Mouse (Mus musculus): Measurements from ENCODE around the gene Stmn1.

DNA sequence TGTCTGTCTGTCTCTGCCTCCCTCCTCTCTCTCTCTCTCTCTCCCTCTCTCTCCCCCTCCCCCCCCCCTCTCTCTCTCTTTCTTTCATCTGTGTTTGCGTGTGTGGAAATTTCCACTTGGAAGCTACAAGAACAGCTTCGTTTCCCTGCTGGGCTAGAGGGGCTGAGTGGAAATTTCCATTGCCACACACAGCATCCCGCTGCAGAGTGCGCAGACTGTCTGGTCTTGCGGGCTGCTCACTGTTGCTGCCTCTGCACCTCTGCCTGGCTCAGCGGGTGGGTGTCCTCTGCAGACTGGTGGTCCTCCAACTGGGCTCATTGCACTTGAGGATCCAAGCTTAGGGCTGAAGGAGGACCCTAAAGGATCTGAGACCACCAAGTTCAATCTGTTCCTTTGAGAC lies 15.6 kb downstream of the Stmn1 start:
- no peak for TF ChIP-seq EP300 (optimal IDR thresholded peaks at IDR 0.05)
- no peak for TF ChIP-seq CTCF (IDR thresholded peaks at IDR 0.05; ENCODE audit: low read depth)
